Mouse (Mus musculus): ENCODE measurements around the gene Xcl1.

The Xcl1 gene

DNA sequence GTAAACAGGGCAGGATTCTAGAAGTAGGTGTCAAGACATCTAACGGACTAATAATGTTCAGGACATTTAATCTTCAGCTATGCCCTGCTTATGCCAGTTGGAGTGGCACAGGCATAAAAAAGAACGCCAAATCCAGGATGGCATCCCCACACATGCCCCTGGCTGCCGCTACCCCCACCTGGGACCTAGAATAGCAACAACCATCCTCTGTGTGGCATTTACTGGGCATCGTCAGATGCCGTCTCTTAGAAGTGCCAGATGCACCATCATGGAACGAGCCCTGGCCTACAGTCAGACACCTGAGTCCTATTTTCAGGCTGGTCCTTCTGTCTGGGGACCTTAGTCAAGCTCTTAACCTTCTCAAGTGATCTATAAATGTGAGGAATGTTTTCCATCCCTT, 34.6 kb downstream of the Xcl1 start:
- no peak for DNase-seq

DNA sequence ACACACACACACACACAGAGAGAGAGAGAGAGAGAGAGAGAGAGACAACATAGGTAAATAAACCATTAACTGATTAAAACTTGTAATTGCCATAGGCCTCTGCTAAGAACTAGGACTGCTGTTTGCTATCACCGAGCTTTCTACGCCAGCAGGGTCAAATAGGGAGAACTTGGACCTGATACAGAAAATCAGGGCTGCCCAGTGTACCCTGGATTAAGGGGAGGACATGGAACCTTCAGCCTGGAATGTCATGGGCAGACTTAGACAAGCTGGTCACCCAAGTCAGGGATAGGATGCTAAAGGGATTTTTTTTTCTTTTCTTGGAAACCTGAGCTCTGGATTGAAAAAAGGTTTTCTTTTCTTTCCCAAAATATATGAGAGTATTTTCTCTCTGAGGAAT, 35.1 kb downstream of the Xcl1 start:
- no peak for DNase-seq

DNA sequence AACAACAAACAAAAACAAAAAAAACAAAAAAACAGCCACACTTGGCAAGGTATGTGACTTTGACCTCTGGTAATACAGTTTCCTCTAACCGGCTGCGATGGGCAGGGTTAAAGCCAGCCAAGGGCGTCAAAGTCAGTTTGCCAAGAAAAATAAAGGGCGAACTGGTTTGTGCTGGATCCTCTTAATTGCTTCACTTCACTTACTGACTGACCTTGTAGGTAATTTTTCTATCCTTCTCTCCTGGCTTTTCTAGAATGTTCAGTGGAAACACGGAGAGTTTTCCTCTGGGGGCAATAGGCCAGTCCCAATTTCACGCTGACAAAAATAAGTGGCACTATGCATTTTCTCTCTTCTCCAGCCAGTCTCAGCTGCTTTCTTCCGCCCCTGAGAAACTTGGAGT, 35.8 kb downstream of the Xcl1 start:
- DNase-seq, result peak; percentile 44 to 66

DNA sequence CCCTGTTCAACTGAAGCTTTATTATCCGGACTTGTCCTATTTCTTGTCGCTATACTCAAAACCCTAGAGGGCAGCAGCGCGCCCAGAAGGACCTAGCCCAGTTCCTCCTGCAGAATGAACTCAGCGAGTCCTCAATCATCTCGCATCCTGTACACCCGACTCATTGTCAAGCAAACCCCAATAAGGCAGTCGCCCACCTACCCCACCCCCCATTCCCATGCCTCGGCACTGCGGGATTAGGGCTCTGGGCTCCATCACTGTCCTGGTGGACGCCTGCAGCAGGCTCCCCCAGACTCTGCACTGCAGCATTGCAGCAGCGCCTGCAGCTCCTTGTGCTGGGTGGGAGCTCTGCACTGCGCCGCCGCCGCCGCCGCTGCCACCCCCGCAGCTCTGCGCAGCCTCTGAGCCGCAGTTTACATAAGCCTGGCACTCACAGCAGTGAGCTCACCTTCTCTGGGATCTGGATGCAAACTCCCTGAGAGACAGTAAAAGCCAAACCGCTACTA, 36.4 kb downstream of the Xcl1 start:
- peak; percentile 84 to 91 for DNase-seq

DNA sequence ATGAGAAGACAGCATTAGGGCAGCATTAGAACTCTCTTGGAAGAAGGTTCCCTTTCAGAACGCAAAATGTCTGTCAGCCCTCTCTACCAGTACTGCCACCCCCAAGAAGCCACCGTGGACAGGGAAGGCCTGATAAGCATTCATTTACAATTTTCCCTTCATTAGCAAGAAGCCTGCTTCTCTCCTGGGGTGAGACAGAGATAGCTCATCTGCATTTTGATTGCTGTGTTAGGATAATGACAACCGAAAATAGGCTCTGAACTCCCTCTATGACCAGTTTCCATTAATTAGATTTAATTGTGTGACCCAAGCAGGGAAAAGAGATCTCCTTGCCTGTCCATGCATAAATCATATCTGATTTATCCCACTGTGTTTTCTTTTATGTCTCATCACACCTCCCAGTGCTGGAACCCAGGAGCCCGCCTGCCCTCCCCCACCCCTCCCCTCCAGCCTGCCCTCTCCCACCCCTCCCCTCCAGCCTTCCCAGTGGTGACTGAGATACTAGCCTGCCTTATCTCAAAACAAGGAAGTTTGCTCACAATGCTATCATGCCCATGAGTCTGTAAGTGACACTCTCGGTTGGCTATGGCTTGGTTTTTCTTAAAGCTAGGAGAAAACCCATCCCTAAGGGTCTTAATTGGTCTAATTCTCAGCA, 38.0 kb downstream of the Xcl1 start:
- DNase-seq, result no peak

DNA sequence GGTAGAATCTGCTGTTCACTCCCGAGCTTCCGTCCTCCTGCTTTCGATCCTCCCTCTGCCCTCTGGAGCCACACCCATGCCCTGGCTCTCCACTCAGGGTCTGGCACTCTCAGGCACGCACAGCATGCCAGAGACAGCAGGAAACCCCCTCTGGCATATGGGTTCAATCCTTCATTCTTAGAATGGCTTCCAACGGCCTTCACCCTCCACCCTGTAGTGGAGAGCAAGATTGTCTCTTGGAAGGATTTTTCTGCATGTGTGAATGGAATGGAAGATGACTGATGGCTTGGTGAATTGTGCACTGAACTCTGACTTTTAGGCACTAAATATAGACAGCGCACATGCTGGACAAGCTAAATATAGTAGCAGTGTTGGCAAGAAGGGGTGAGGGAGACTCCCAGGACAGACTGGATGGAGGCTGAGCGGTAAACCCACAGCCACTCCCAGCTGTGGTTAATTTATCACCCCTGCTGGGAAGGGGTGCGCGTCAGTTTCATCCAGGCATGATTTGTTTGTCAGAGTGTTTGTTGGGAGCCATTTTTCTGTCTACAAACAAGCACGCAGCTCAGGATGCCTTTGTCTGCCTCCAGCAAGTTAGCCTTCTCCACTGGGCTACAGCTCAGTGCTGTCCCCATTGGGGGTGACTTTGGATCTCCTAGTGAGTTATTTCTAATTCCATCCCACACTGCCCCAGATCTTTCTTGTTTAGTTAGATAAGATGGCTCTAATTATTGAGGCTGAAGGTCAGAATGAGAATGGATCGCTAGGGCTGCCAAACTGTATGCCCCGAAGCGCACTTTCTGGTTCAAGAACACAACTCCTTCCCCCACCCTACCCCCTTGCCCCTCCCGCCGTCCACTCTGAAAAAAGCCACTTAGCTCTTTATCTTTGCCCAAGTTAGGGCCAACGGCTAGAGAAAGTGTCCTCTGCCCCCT, 38.8 kb downstream of the Xcl1 start:
- peak; percentile 32 to 54 for DNase-seq

DNA sequence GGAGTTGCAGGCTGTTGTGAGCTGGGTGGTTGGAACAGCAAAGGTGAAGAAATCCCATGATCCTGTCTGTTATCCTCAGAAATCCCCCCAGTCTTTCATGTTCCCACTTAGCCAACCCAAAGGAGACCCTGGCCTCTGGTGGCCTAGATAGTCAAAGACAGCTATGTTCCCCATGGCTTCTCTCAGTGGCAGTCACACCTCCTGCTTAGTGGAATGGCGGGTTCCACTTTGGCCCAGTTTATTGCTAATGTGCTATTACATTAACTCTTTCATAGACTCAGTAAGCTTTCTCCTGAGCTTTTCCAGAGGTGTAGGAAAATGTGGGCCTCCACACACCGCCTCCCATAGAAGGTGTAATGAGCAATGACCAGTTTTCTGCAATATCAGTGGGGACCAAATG, 39.5 kb downstream of the Xcl1 start:
- DNase-seq, result peak in 1 of 2 experiments; percentile 24

DNA sequence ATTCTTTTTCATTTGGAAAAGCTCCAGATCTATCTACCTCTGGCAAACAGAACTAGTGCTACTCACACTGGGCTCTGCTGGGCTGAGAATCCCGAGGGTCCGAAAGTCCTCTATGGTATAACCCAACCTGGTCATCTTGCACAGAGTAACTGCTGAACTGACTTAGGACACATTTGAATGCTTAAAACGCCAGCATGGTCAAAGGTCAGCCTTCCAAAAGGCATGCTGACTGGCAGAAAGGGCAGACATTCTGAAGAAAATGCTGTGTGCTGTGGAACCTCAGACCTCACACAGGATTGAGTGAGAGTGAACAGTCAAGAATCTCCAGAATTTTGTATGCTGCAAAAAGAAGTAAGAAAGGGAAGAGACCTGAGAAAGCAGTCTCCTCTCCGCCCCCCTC, 45.0 kb downstream of the Xcl1 start:
- no peak for DNase-seq

DNA sequence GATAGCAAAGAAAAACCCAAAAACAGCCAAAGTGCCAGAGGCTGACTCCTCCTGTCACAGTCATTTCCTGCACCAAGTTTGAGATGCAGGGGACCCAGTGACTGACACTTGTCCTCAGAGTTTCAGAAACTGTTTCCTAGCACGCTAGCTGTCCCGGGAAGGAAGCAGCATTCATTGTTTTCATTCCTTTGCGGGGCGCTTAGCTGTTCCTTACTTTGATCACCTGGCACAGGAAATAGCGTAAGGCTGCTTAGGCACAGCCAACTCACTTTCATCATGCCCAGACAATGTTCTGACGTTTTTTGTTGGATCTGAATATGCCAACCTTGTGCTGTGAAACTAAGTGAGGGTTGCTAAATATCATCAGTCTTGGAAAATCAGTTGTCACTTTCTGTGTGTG, 46.8 kb downstream of the Xcl1 start:
- no peak for DNase-seq

DNA sequence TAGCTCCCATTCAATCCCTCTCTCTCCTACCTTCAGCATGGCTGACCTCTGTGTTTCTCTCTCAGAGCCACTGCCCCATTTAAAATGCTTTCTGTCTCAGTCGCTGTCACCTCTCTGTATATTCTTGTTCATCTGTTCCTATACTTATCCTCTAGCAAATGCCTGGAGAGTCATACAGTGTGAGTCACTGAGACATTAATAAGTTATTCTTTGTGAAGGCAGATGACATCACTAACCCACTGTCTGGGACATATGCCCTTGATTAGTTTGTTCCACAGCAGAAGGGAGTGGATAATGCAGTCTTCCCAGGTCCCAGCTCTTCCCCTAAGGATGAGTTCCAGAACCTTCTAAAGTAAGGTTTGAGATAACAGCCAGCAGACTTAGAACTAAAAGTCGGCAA, 47.6 kb downstream of the Xcl1 start:
- no peak for DNase-seq

DNA sequence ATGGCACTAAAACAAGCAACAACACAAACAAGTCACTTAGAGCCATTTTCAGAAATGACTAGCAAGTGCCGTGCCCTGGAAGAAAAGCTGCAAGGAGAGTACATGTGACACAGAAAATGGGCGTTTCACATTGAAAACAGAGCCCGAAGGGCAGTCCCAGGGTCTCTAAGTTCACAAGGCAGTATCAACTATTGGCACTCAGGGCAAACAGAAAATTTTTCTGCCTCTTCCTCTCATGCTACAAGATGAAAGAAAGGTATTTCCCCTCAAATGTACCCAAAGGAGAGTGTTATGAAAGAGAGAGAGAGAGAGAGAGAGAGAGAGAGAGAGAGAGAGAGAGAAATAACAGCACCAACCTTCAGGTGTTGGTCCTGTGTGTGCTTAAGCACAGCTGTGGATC, 53.4 kb downstream of the Xcl1 start:
- DNase-seq, result no peak
